In the genomic region with DNA sequence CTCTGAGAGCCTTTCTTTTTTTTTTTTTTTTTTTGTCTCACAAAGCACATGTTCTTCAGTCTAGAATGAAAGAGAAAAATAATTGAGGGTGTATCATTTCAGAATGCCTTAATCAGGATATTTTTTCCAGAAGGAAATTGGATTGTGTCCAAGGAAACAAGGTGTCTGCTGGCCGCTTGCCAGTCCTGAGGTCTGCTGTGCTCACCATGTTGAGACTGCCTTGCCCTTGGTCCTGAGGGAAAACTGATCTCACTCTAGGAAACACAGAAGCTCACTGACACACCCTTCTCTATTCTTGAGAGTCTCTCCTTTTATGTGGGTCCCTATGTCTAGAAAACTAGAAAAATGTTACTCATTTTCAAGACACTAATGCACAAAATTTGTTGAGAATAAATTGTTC, we compare ENCODE assay signal across 19 mouse cellular contexts.
DNase-seq lines count a peak whose midpoint lies in the region; ATAC-seq and TF ChIP-seq lines count a peak whose summit lies in the region.
"Had no signal": no experiment of that assay in that cellular context is flagged by ENCODE, and none has a peak within 500 bp of the region (broad histone marks: within the 10 kb centered on the region; RNA-seq: fewer than 3 reads in every experiment).

No protein-coding gene starts in this region.

- H3K27ac ChIP-seq in limb, embryonic 14.5 days (replicated peaks; ENCODE audit: low read depth, low read length): no peak overlapping the region
- H3K27ac ChIP-seq in limb, embryonic 10.5 days: no peak overlapping the region
- no peak overlapping the region for H3K27ac ChIP-seq in forebrain, embryonic 15.5 days (replicated peaks)
- H3K27ac ChIP-seq: embryonic facial prominence, embryonic 12.5 days; forebrain, embryonic 10.5 days; hindbrain, embryonic 13.5 days; liver, embryonic 13.5 days; neural tube, embryonic 13.5 days had no signal

- peak; percentile 5 for DNase-seq in cerebellum, adult 11 months
- DNase-seq in cerebellum, adult 8-10 months: no peak
- DNase-seq in limb, embryonic 14.5 days (ENCODE audit: low spot score): peak; percentile 21
- no peak for DNase-seq in limb, embryonic 10.5 days (ENCODE audit: low spot score)
- peak; percentile 54 for DNase-seq in cerebellum, postnatal 10 days
- peak; percentile 8 to 62 for DNase-seq in kidney, postnatal 36 days
- no peak for DNase-seq in urinary bladder, adult 18-20 months (ENCODE audit: low spot score in 2 of 2)
- DNase-seq: liver, embryonic 13.5 days; lung, postnatal 10 days; retina, postnatal 1 day; spleen, adult 18-20 months; thymus, postnatal 4 days had no signal

- no peak overlapping the region for H3K4me2 ChIP-seq in limb, embryonic 14.5 days (replicated peaks; ENCODE audit: low read depth, low read length, severe bottlenecking)
- no peak overlapping the region for H3K4me2 ChIP-seq in forebrain, embryonic 15.5 days (replicated peaks)
- H3K4me2 ChIP-seq: embryonic facial prominence, embryonic 12.5 days; hindbrain, embryonic 13.5 days; liver, embryonic 13.5 days; neural tube, embryonic 13.5 days had no signal

- TF ChIP-seq POLR2A in limb, embryonic 14.5 days (IDR thresholded peaks at IDR 0.05; ENCODE audit: borderline replicate concordance, extremely low read depth, insufficient read depth, insufficient read length): no peak

- H3K9ac ChIP-seq in limb, embryonic 14.5 days (ENCODE audit: low read depth, low read length, severe bottlenecking): no peak overlapping the region
- no peak overlapping the region for H3K9ac ChIP-seq in forebrain, embryonic 15.5 days (replicated peaks)
- H3K9ac ChIP-seq: embryonic facial prominence, embryonic 12.5 days; hindbrain, embryonic 13.5 days; liver, embryonic 13.5 days; neural tube, embryonic 13.5 days had no signal

- H3K4me3 ChIP-seq in limb, embryonic 14.5 days (replicated peaks; ENCODE audit: low read length): no peak overlapping the region
- no peak overlapping the region for H3K4me3 ChIP-seq in limb, embryonic 10.5 days
- H3K4me3 ChIP-seq in forebrain, embryonic 15.5 days: no peak overlapping the region
- H3K4me3 ChIP-seq: embryonic facial prominence, embryonic 12.5 days; forebrain, embryonic 10.5 days; hindbrain, embryonic 13.5 days; liver, embryonic 13.5 days; megakaryocyte, embryonic 14.5 days; neural tube, embryonic 13.5 days had no signal

- H3K27me3 ChIP-seq in limb, embryonic 14.5 days (ENCODE audit: control insufficient read depth, insufficient read depth, low read length): no peaks in the 10 kb centered on the region
- no peaks in the 10 kb centered on the region for H3K27me3 ChIP-seq in limb, embryonic 10.5 days (ENCODE audit: low read depth, poor library complexity, severe bottlenecking)
- H3K27me3 ChIP-seq in forebrain, embryonic 15.5 days: no peaks in the 10 kb centered on the region
- H3K27me3 ChIP-seq: embryonic facial prominence, embryonic 12.5 days; hindbrain, embryonic 13.5 days; liver, embryonic 13.5 days; megakaryocyte, embryonic 14.5 days; neural tube, embryonic 13.5 days; Patski had no signal

- H3K36me3 ChIP-seq in limb, embryonic 14.5 days (ENCODE audit: control insufficient read depth, insufficient read depth, low read length): no peaks in the 10 kb centered on the region
- H3K36me3 ChIP-seq in limb, embryonic 10.5 days: no peaks in the 10 kb centered on the region
- no peaks in the 10 kb centered on the region for H3K36me3 ChIP-seq in forebrain, embryonic 15.5 days
- H3K36me3 ChIP-seq: embryonic facial prominence, embryonic 12.5 days; forebrain, embryonic 10.5 days; hindbrain, embryonic 13.5 days; liver, embryonic 13.5 days; neural tube, embryonic 13.5 days had no signal

- no peaks in the 10 kb centered on the region for H3K4me1 ChIP-seq in limb, embryonic 14.5 days (ENCODE audit: control insufficient read depth, insufficient read depth, low read length)
- no peaks in the 10 kb centered on the region for H3K4me1 ChIP-seq in limb, embryonic 10.5 days
- no peaks in the 10 kb centered on the region for H3K4me1 ChIP-seq in forebrain, embryonic 15.5 days
- H3K4me1 ChIP-seq: embryonic facial prominence, embryonic 12.5 days; forebrain, embryonic 10.5 days; liver, embryonic 13.5 days; megakaryocyte, embryonic 14.5 days; neural tube, embryonic 13.5 days had no signal

- ATAC-seq in limb, embryonic 14.5 days (ENCODE audit: low FRiP score, low read depth): no peak
- no peak for ATAC-seq in forebrain, embryonic 15.5 days (replicated peaks)
- ATAC-seq: Patski had no signal

- H3K9me3 ChIP-seq in limb, embryonic 14.5 days (ENCODE audit: control insufficient read depth, low read length): no peaks in the 10 kb centered on the region
- no peaks in the 10 kb centered on the region for H3K9me3 ChIP-seq in limb, embryonic 10.5 days (replicated peaks)
- no peaks in the 10 kb centered on the region for H3K9me3 ChIP-seq in forebrain, embryonic 15.5 days
- H3K9me3 ChIP-seq: embryonic facial prominence, embryonic 12.5 days; forebrain, embryonic 10.5 days; hindbrain, embryonic 13.5 days; liver, embryonic 13.5 days; neural tube, embryonic 13.5 days had no signal

- WGBS in limb, embryonic 14.5 days: 46% methylated on average over 1 of the region's 1 CpGs
- 93% methylated on average over 1 of the region's 1 CpGs for WGBS in limb, embryonic 10.5 days
- WGBS in forebrain, embryonic 15.5 days: 81% methylated on average over 1 of the region's 1 CpGs

Comparison
In these comparisons a context has a peak if more than half of its experiments do, and no peak if none do; other contexts are left out.
1. DNase-seq: peak in cerebellum, adult 11 months (single experiment), limb, embryonic 14.5 days (single experiment), cerebellum, postnatal 10 days (2 of 2) and kidney, postnatal 36 days (2 of 2); none in cerebellum, adult 8-10 months (single experiment), limb, embryonic 10.5 days (single experiment) and urinary bladder, adult 18-20 months (0 of 2).